Mouse (Mus musculus) forebrain, embryonic 16.5 days (tissue): ENCODE results near the gene Aifm1. TPM values are rescaled to one million over a fixed set of nuclear protein-coding genes. Genes with fewer than 3 reads are reported as not detected.

Source experiments
- ATAC-seq: fragments of 200-750 bp; cut with Nextera tagmentation; 2 replicates; pipeline ENCODE4 v1.8.0; 2017; ENCODE audit warnings: mild to moderate bottlenecking, moderate library complexity
- H3K27ac ChIP-seq: fragments of 300-500 bp; sonication (generic); 2 replicates; pipeline ENCODE4 v1.5.1; 2014; ENCODE audit warnings: low read length, control low read depth
- H3K27me3 ChIP-seq: fragments of 300-500 bp; sonication (generic); replicated peaks from 2 replicates; pipeline ENCODE4 v1.6.1; 2014; ENCODE audit warnings: low read length; ENCODE audit not compliant: control insufficient read depth, insufficient read depth
- H3K36me3 ChIP-seq: fragments of 300-500 bp; sonication (generic); 2 replicates; pipeline ENCODE4 v1.6.1; 2014; ENCODE audit not compliant: control insufficient read depth, insufficient read depth
- H3K4me1 ChIP-seq: fragments of 300-500 bp; sonication (generic); replicated peaks from 2 replicates; pipeline ENCODE4 v1.6.1; 2014; ENCODE audit warnings: low read length; ENCODE audit not compliant: control insufficient read depth, insufficient read depth
- H3K4me2 ChIP-seq: fragments of 300-500 bp; sonication (generic); 2 replicates; pipeline ENCODE4 v1.6.1; 2014; ENCODE audit warnings: mild to moderate bottlenecking, low read length, control low read depth
- H3K4me3 ChIP-seq: fragments of 300-500 bp; sonication (generic); replicated peaks from 2 replicates; pipeline ENCODE4 v1.5.1; 2014; ENCODE audit warnings: mild to moderate bottlenecking, low read length, control low read depth
- H3K9ac ChIP-seq: fragments of 300-500 bp; sonication (generic); replicated peaks from 2 replicates; pipeline ENCODE4 v1.6.1; 2014; ENCODE audit warnings: low read depth, low read length, control low read depth
- H3K9me3 ChIP-seq: fragments of 300-500 bp; sonication (generic); 2 replicates; pipeline ENCODE4 v1.6.1; 2016; ENCODE audit warnings: low read length; ENCODE audit not compliant: control insufficient read depth
- WGBS: fragments of 180-500 bp; shearing (Covaris S2); extraction: QIAGEN DNeasy Blood & Tissue Kit; methylation state at CpG from one replicate; pipeline ENCODE4 v1.1.7; 2014; 5-methylcytosine and 5-hydroxymethylcytosine counted together
- polyA plus RNA-seq: library from polyadenylated mRNA; unstranded; fragments of >200 nt; fragmentation: Nextera tagmentation; extraction: Ambion mirVana; gene quantifications from 2 replicates; pipeline ENCODE4 v1.2.1, GENCODE M21; 2015

Aifm1 gene
- polyA plus RNA-seq, 1 experiment from 2014 or later = 47.7 TPM

DNA sequence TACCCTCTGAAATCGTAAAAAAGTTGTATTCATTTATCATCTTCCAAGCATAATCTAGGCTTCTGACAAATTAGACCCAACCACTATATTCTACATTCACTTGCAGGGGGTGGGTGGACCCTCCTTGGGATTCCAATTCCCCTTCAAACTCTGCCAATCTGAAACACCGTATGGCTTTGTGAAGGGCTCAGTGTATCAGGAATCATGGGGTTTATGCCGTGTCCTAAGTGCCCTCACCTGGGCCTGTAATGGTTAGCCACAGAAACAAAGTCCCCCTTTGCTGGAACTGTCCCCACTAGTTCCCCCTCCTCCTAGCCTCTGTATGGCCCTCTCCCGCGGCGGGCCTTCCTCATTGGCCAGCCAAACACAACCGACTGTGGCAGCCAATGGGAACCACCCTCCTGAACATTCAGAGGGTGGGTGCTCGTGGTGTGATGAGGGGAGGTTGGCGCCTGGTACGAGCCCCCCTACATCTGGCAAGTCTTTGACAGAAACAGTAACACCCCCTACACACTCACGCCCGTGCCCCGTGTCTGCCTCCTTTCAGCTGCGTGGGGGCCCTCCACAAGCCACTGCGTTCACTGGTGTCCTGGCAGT lies 4.9 kb upstream of the Aifm1 start:
- no peaks in the 10 kb centered on the region for H3K9me3 ChIP-seq
- H3K4me3 ChIP-seq = peak overlapping the region; percentile 60
- peak; percentile 96 for ATAC-seq
- peak overlapping the region; percentile 94 for H3K27ac ChIP-seq
- peak overlapping the region; percentile 79 for H3K9ac ChIP-seq
- no peaks in the 10 kb centered on the region for H3K36me3 ChIP-seq
- H3K27me3 ChIP-seq = no peaks in the 10 kb centered on the region
- H3K4me1 ChIP-seq = peaks cover 12% of the 10 kb centered on the region
- H3K4me2 ChIP-seq = peak overlapping the region; percentile 70
- 24% methylated on average over 15 of the region's 15 CpGs for whole genome bisulfite sequencing

DNA sequence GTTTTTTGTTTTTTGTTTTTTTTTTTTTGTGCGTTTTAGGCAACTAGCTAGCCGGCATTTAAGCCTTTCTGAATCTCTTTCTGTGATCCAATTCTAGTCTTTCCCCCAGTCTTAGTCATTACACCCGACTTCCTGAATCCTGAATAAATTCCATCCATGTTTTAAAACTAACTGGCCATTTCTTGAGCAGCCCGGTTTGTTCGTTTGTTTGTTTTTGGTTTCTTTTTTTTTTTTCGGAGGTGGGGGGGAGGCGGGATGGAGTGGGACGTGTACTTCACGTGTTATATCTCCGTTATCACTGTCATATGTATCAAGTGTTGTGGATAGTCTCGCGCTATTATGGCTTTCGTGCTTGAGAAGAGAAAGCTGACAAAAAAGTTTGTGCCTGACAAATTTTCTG lies 461 bp upstream of the Aifm1 start:
- H3K27me3 ChIP-seq = no peaks in the 10 kb centered on the region
- H3K9ac ChIP-seq = peak overlapping the region; percentile 26; the same call in 1 of the 2 replicates
- H3K4me3 ChIP-seq = peak overlapping the region; percentile 53
- no peaks in the 10 kb centered on the region for H3K36me3 ChIP-seq
- H3K27ac ChIP-seq = no peak overlapping the region
- H3K4me1 ChIP-seq = peaks cover 3% of the 10 kb centered on the region; the same call in 1 of the 2 replicates
- ATAC-seq = no peak
- peak overlapping the region; percentile 52 for H3K4me2 ChIP-seq
- H3K9me3 ChIP-seq = no peaks in the 10 kb centered on the region
- 20% methylated on average over 13 of the region's 13 CpGs for WGBS

DNA sequence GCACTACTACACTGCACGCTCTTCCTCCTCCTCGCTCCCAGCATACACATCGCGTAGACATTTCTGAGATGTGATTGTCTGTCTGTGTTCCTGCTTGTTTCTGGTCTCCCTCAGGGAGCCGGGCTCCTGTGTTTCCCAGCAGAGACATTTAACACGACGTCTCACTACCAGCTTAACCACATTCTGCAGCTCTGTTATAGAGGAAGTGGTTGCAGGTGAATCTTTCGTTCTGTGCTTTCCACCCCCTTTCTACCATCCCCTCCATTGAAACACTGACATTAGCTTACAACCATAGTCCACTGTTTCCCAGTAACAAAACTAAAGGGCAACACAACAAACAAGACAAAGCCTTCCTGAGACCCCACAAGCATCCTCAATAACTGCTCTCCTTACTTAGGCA lies 19.6 kb downstream of the Aifm1 start:
- Histone ChIP-seq H3K9ac (no peak overlapping the region), H3K27me3 (no peaks in the 10 kb centered on the region), H3K27ac (no peak overlapping the region), H3K4me1 (no peaks in the 10 kb centered on the region), H3K9me3 (no peaks in the 10 kb centered on the region), H3K36me3 (no peaks in the 10 kb centered on the region), H3K4me3 (no peak overlapping the region), H3K4me2 (no peak overlapping the region)
- WGBS = 98% methylated on average over 8 of the region's 8 CpGs
- no peak for ATAC-seq

DNA sequence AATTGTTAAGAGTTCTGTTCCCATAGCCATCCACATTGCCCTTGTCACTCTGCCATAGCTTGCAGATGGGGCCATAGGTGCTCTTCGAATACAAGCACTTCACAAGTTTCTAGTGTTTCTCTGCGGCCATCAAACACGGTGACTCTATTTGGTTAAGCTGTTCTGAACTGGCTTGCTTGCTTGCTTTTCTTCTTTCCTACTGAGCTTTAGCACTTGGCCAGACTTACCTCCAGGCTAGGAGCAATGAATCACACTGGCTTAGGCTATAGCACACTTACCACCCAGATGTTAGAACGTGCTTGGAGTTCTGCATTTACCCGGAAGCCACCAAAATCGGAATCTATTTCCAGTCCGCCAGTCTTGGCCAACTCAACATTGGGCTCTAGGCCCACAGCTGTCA lies 31.7 kb downstream of the Aifm1 start:
- Histone ChIP-seq H3K4me1 (no peaks in the 10 kb centered on the region), H3K9ac (no peak overlapping the region), H3K27ac (no peak overlapping the region), H3K4me2 (no peak overlapping the region), H3K4me3 (no peak overlapping the region), H3K36me3 (peaks cover 6% of the 10 kb centered on the region; the same call in 1 of the 2 replicates), H3K9me3 (no peaks in the 10 kb centered on the region), H3K27me3 (no peaks in the 10 kb centered on the region)
- WGBS = 87% methylated on average over 7 of the region's 7 CpGs
- no peak for ATAC-seq

DNA sequence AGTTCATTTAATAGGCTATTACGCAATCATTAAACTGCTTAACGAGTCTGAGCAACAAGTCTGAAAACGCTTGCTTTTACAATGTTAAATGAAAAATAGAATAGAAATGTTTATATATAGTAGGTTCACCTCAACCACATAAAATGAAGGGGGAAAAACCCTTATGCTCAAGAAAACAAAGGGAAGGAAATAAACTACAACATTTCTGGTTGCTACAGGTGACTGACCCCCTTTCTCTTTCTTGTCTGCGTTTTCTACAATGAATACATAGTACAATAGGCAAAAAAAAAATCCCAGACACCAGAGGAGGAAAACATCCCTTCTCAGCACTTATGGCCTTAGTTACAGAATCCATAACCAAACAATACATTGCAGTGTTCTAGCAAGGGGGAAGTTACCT lies 32.3 kb downstream of the Aifm1 start:
- Histone ChIP-seq H3K4me3 (no peak overlapping the region), H3K27me3 (no peaks in the 10 kb centered on the region), H3K9me3 (no peaks in the 10 kb centered on the region), H3K4me2 (no peak overlapping the region), H3K9ac (no peak overlapping the region), H3K36me3 (peaks cover 6% of the 10 kb centered on the region; the same call in 1 of the 2 replicates), H3K27ac (no peak overlapping the region), H3K4me1 (no peaks in the 10 kb centered on the region)
- 58% methylated on average over 4 of the region's 4 CpGs for WGBS
- no peak for ATAC-seq

DNA sequence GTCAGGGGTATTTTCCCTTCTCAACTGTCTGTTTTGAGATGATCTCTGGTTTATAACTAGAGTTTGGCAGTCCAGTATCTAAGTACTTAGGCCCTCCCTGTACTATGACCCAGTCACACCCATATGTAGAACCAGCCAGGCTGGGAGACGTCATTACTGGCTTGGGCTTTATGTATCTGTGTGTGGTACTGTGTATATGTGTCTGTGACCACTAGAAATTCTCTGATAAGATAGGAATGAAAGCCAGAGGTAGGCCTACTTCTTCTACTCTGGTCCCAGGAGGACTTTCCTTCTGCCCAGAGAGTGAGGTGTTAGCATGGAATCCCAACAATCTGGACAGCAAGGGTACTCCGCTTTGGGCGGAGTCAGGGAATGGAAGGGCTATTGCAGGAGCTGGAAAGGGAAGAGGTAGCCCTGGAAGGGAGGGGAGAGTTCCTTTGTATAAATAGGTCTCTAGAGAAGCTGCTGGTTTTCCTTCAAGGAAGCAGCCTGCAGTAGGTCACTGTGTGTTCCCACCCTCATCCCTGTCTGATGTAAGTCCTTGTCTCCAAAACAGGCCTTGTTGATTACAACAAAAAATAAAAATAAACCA lies 45.9 kb downstream of the Aifm1 start:
- ATAC-seq = no peak
- Histone ChIP-seq H3K36me3 (no peaks in the 10 kb centered on the region), H3K4me3 (no peak overlapping the region), H3K4me1 (0 out of 2 replicates have a peak, but pooled peaks cover under 1% of the 10 kb centered on the region), H3K4me2 (no peak overlapping the region), H3K9ac (no peak overlapping the region), H3K27ac (no peak overlapping the region), H3K9me3 (no peaks in the 10 kb centered on the region), H3K27me3 (no peaks in the 10 kb centered on the region)
- 88% methylated on average over 3 of the region's 3 CpGs for WGBS

DNA sequence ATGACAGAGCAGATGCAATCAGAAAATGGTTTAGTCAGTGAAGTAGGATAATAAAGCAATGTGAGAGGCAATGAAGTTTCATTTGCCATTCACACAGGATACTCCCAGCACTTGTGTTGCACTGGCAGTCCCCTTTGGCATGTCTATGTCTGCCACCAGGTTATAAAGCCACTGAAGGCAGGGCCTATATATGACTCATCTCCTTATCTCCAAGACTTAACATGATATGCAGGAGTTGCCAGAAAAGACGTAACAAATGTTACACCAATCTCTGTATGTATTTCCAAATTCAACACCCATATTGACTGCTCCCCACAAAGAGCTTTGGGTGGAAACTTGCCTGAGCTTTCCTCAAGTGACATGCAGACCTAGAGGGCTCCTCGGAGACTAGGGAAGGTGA lies 47.2 kb downstream of the Aifm1 start:
- 84% methylated on average over 2 of the region's 2 CpGs for WGBS
- Histone ChIP-seq H3K4me3 (no peak overlapping the region), H3K27me3 (no peaks in the 10 kb centered on the region), H3K9ac (no peak overlapping the region), H3K4me2 (no peak overlapping the region), H3K27ac (no peak overlapping the region), H3K4me1 (0 out of 2 replicates have a peak, but pooled peaks cover 2% of the 10 kb centered on the region), H3K9me3 (no peaks in the 10 kb centered on the region), H3K36me3 (no peaks in the 10 kb centered on the region)
- no peak for ATAC-seq

DNA sequence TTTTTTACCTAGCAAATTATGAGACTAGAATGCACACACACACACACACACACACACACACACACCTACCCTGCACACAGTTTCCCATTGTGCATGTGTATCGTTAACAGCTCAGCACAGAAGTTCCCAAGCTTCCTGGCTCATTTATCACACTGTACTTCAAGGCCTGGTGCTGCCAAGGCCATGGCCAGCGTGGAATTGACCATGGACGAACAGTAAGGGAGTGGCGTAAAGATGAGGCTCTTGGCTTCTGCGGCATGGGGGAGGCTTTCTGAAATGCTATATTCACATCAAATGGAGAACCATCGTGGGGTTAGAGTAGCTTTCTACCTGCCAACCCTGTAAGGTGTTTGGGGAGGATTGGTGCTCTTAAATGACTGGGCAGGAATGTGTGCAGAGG lies 48.9 kb downstream of the Aifm1 start:
- no peak overlapping the region for H3K4me2 ChIP-seq
- H3K27me3 ChIP-seq = no peaks in the 10 kb centered on the region
- no peak overlapping the region for H3K4me3 ChIP-seq
- no peak for ATAC-seq
- H3K27ac ChIP-seq = no peak overlapping the region
- H3K9me3 ChIP-seq = no peaks in the 10 kb centered on the region
- no peak overlapping the region for H3K9ac ChIP-seq
- WGBS = 91% methylated on average over 6 of the region's 6 CpGs
- no peaks in the 10 kb centered on the region for H3K36me3 ChIP-seq
- 0 out of 2 replicates have a peak, but pooled peaks cover 2% of the 10 kb centered on the region for H3K4me1 ChIP-seq

DNA sequence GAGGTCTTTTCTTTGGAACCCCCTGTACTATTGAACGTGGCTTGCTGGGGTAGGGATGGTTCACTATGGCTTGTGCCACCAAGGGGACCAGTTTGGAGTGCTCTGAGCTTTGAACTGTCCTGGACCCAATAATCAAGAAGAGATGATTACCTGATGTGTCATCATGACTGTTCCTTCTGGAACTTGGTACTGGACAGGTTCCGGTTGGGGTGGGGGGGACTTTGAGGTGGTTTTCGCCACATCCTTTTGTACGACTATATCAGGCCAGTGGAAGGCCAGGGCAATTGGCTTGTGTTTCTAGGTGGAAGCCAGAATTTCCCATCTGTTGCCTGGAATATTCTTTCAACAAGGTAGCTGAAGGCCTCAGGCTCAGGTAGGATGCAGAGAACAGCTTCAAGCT lies 49.7 kb downstream of the Aifm1 start:
- WGBS = 84% methylated on average over 4 of the region's 4 CpGs
- Histone ChIP-seq H3K4me2 (no peak overlapping the region), H3K4me3 (no peak overlapping the region), H3K27me3 (no peaks in the 10 kb centered on the region), H3K4me1 (0 out of 2 replicates have a peak, but pooled peaks cover 2% of the 10 kb centered on the region), H3K9me3 (no peaks in the 10 kb centered on the region), H3K27ac (no peak overlapping the region), H3K9ac (no peak overlapping the region), H3K36me3 (no peaks in the 10 kb centered on the region)
- ATAC-seq = no peak
